Mouse (Mus musculus) fibroblast of lung, adult 2 months (primary cell): ENCODE measurements around the gene Pik3ap1.

Experiments
- DNase-seq: peaks from one replicate; pipeline ENCODE4 v3.0.0-alpha.2; 2011; ENCODE audit warnings: low read depth

Pik3ap1 gene

GRCm38 (mm10) chr19:41369557-41370460, 15.1 kb downstream of the Pik3ap1 start:
- DNase-seq, result no peak

GRCm38 (mm10) chr19:41366854-41367517, 17.9 kb downstream of the Pik3ap1 start:
- no peak for DNase-seq

DNA sequence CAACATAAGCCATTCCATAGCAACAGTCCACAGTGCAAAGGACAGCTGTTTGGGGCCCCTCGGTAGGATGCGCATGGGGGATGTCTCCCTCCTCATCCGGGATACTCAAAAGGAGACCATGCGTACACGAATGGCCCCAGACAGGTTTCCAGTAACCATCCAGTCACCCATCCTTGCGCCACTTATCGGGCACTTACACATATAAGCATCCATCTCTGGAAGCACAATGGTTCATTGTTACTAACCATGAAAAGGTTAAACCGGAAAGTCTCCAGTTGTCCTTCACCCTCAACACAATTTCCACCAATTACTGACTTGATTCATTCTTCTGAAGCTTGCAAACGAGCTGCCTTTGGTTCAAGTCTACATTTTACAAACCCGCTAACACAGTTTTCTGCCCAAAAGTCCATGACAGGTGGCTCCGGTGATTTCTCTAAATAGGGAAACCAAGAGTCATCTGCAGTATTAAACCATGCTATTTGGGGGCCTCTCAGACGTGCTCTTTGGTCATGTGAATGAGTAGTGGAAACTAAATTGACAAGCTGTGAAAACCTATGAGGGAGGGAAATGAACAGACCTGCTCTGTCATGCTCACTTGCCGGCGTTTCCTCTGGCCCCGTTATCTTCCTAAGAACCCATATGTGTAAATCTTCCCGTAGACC, 18.6 kb downstream of the Pik3ap1 start:
- DNase-seq, result no peak

GRCm38 (mm10) chr19:41365570-41365969, 19.3 kb downstream of the Pik3ap1 start:
- DNase-seq, result no peak

GRCm38 (mm10) chr19:41364509-41364908, 20.4 kb downstream of the Pik3ap1 start:
- no peak for DNase-seq

DNA sequence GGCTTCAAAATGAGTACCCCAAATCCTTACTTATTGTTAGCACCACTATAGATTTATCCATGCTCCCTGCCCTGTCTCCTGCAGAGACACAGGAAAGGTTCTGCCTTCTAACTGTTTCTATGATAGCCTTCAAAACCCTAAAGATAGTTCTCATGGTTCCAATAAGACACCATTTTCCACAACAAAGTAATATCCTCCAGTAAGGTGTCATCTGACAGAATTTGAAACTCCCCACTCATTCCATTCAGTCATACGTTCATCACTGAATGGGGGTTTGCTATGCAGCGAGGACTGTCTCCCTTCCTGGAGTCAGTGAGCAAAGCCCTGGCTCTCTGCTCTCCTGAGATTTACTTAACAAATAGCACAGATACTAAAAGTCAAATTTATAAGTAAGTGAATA, 21.9 kb downstream of the Pik3ap1 start:
- DNase-seq, result no peak

GRCm38 (mm10) chr19:41360459-41360858, 24.4 kb downstream of the Pik3ap1 start:
- DNase-seq, result no peak

DNA sequence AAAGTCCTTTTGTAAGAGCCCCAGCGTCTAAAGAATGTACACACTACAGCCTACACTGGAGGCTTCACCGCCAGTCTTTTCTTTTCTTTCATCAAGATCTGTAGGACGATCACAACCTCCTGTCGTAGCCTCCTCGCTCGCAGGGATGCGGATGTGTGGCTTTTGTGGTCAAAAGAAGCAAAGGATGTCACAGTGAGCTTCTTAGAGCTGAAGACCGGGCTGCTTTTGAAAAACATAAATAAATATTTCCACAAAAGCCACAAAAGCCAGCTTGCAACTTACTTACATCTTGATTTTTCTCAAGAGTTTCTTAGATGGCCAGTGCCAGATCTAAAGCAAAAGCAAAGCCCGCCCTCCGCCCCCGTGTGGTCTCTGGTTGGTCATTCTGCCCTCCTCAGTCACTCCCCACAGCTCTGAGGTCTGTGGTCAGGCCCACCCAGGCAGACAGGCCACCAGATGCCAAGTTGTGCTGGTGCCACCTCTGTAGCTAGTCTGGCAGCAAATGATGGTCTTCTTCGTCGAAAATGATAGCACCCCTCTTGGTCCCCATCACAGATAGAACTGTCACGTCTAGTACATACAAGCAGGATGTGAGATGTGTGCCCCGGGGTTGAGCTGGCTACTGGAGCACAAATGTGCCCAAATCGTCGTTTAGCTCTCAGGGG, 30.5 kb downstream of the Pik3ap1 start:
- DNase-seq, result no peak

DNA sequence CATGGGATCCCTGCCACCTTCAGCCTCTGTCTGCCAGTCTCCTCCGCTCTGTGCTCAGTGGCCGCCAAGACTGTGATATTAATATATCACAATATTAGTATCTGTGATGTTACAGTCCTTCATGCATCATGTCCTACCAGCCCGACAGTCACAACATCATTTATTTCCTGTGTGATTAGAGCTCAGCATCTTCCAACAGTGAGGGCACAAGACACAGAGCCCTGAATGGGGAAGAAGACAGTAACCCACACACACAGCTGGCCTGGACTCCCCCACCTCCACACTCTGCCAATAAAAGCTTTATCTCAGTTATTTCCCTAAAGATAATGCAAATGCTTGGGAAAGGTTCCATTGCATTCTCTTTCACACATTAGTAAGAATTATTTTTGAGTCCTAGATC, 35.3 kb downstream of the Pik3ap1 start:
- no peak for DNase-seq

GRCm38 (mm10) chr19:41348161-41348560, 36.7 kb downstream of the Pik3ap1 start:
- DNase-seq, result no peak

- no peak for DNase-seq
Observed at GRCm38 (mm10) chr19:41347326-41347725, 37.6 kb downstream of the Pik3ap1 start.

DNA sequence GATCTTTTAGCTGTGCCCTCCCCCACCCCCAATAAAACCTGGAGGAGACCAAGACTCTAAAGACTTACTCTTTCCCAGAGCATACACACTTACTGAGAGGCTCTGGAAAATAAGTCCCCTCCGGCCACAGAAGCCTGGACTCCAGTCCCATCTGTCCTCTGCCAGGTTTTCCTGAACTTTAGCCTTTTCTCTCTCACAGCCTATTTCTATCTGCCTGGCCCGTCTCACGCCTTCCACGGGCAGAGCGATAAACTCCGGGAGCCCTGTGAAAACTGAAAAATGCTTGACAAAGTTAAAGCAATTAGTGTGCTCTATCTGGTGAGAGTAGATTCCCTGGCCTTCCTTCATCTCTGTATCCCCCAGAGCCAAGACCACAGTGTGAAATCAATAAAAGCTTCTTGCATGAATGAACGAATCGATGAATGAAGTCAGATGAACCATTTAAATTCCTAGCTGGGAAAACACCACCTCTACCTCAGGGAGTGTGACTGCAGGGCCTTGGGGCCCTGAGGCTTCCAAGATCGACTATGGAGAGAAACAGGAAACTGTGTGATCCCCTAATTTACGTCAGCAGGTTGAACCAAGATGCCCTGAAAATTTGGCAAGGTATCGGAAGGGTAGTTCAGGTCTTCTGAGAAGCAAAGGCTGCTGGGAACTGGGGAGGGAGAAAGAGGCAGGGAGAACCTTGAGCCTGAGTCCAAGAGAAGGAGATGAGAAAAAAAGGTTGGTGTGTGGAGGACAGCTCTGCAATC, 38.6 kb downstream of the Pik3ap1 start:
- no peak for DNase-seq

- DNase-seq, result no peak
Observed at GRCm38 (mm10) chr19:41345028-41345741, 39.7 kb downstream of the Pik3ap1 start.

- no peak for DNase-seq
Observed at GRCm38 (mm10) chr19:41344666-41345027, 40.3 kb downstream of the Pik3ap1 start.

GRCm38 (mm10) chr19:41342592-41343090, 42.3 kb downstream of the Pik3ap1 start:
- DNase-seq, result no peak

DNA sequence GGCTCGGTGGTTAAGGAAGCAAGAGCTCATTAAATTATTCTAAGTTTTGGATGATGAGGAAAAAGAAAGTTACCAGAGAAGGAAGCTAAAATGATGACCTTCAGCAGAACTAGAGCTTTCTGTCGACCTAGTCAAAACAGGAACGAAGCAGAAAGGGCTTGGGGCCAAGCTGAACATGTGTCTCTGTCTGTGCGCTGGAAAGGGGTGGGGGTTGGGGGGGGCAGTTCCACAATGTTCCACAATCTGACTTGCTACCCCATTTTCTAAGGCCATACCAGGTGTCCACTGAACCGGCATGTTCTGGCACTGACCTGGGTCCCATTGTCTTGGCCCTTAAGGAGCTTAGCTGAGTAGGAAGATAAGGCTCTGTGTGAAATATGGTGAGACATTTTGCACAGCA, 43.2 kb downstream of the Pik3ap1 start:
- DNase-seq, result no peak

GRCm38 (mm10) chr19:41339020-41339836, 45.7 kb downstream of the Pik3ap1 start:
- no peak for DNase-seq

- DNase-seq, result no peak
Observed at GRCm38 (mm10) chr19:41338379-41338778, 46.5 kb downstream of the Pik3ap1 start.

- DNase-seq, result no peak
Observed at GRCm38 (mm10) chr19:41335721-41336120, 49.2 kb downstream of the Pik3ap1 start.

DNA sequence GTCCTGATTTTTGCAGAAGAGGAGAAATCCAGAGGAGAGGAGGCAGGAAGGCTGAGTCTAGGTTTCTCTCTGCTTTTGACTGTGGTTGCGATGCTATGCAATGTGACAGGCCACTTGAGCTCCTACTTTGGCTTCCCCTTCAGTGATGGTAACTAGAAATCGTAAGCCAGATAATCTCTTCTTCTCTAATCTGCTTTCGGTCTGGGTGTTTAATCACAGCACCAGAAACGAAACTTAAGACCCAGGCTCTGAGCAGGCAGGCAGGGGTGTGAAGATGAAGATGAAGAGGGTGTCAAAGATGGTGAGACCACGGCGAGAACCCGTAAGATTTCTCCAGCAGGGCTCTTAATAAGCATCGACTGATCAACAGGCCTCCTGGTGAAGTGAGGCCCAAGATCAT, 51.9 kb downstream of the Pik3ap1 start:
- no peak for DNase-seq
